Mouse (Mus musculus) CD4-positive naive resting alpha-beta T cell, adult 57 days (primary cell): ENCODE results near the gene Cntn2. TPM values are rescaled to one million over a fixed set of nuclear protein-coding genes. Genes with fewer than 3 reads are reported as not detected.

Experiments
- total RNA-seq: library from RNA; stranded (reverse); gene quantifications from one replicate; pipeline ENCODE4 v1.2.4, GENCODE M21; 2023

The Cntn2 gene
- 0.59 TPM for total RNA-seq

DNA sequence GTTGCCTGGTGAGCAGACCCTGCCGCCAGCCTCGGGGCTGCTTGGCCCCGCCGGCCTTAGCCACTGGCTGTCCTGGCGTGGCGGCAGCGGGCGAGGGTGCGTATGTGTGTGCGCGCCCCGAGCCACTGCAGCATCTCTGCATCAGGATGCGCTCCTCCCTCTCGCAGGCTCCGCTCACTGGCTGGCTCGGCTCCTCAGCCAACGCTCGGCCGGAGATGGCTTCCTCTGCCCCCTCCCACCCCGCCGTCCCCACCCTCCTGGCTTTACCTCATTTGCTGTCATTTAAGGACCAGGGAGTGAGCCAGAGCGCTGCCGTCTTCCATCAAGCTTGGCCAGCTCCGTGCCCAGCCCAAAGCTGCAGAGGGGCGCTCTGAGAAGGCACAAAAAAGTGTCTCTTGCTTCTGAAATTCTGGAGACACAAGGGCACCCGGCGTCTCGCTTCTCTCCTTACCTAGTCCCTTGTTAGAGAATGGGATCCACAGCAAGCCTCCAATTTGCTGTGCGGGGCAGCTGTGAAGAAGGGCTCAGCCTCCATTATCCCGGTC is at the start of gene Cntn2:
Cntn2 (minus strand) TSS at position 495 of the 545 bp plus-strand sequence.

DNA sequence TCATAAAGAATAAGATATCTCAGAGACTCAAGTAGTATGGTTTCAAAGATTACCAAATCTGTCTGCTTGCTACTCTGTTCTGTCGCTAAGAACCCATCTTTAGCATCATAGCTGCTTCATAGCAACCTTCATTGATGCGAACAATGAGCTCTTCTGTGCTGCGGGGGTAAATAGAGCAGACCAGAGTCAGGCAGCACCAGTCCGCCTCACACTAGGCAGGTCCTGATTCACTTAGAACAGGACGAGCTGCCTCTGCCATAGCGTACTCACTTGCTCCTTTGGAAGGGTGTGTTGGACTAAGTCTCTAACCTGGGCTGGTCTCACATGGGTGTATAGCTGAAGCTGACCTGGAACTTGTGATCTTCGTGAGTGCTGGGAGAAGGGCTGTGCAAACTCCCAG is 37.0 kb downstream of the Cntn2 start, which contains the start of gene Tmem81:
Tmem81 (plus strand) TSS at position 173 of the 400 bp plus-strand sequence.

DNA sequence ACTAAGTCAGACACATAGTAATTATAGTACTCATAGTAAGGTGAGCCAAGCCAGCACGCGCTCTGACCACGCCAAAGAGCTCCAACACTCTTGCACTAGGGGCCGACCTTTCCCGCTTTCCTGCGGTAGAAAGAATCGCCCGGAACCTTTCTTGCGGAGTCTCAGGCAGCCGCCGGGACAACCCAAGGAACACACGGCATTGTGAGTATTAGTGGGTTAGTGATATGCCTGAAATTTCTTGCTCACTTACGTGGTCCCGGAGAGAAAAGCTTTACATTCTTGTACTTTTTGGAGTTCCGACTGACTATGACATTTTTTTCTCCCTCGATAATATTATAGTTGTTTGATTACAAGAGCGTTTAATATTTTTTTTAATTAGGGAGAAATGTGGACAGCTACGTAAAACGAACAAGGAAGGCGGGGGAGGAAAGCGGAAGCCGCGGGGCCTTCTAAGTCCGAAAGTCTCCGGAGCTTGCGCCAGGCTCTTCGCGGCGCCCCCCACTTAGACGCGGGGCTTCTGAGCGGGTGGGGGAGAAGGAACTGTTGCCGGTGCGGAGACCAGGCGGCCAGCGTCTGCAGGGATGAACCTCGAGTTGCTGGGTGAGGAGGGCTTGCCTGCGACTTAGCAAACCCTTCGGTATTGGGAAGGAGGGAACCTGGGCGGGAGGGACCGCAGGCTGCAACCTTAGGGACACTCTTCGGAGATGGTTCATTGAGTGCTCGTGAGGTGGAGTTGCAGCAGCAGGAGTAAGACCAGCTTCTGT is 65.9 kb downstream of the Cntn2 start, which contains the start of gene Rbbp5:
Rbbp5 (plus strand) TSS at position 438 of the 764 bp plus-strand sequence.

Other genes with a start within 250 kb of the Cntn2 start
- gene Klhdc8a, start 244.6 kb downstream of the Cntn2 start, total RNA-seq, result 0.27 TPM
- 13.7 TPM for gene Nuak2, start 227.1 kb downstream of the Cntn2 start, total RNA-seq
- 0.24 TPM for gene Tmcc2, start 152.0 kb downstream of the Cntn2 start, total RNA-seq
- 19.0 TPM for gene Dstyk, start 125.7 kb downstream of the Cntn2 start, total RNA-seq
- 52.5 TPM for gene Rbbp5, start 65.9 kb downstream of the Cntn2 start, total RNA-seq
- 10.2 TPM for gene Tmem81, start 37.0 kb downstream of the Cntn2 start, total RNA-seq
- not detected for gene Nfasc, start 198.5 kb upstream of the Cntn2 start, total RNA-seq